Mouse (Mus musculus): ENCODE measurements at regions not wholly inside any gene's neighbourhood (a gene's known extent, or its start where the extent isn't known, plus 50 kb on each side); places are given as distances from the start of the nearest gene placed in this dataset.
"Not testable (repeated sequence)": the region's sequence is repeated elsewhere in the genome, so short reads cannot be mapped to it uniquely, and the experiment has no call there.

GRCm38 (mm10) chr1:16904690-16905089 is 811.6 kb upstream of the 4930444P10Rik start:
- Histone ChIP-seq H3K36me3 (ENCODE audit: control insufficient read depth, insufficient read depth, low read length, poor library complexity, severe bottlenecking) (no peaks in the 10 kb centered on the region), H3K27me3 (ENCODE audit: control insufficient read depth, insufficient read depth, low read length, poor library complexity, severe bottlenecking) (no peaks in the 10 kb centered on the region)

DNA sequence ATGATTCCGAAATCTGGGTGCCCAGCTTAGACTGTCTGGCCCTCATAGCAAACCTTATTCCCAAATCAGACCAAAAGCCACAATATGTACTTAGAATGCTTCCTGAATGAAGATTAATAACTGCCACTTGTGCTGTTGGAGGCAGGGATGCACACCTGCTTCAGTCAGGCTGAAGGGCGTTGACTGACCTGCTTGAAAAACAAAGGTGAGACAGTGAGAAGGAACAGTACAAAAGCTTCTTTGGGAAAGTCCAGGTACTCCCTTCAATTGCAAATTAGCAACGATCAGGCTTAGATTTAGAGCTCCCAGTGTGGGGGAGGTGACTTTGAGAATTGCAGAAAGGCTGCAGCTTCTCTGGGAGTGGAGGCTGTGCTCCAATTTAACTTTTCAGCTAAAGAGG is 775.3 kb upstream of the 4930444P10Rik start:
- not testable (repeated sequence) for H3K27me3 ChIP-seq (ENCODE audit: control insufficient read depth, insufficient read depth, low read length, poor library complexity, severe bottlenecking); H3K36me3 ChIP-seq (ENCODE audit: control insufficient read depth, insufficient read depth, low read length, poor library complexity, severe bottlenecking); DNase-seq (ENCODE audit: low read depth, low spot score)

More at GRCm38 (mm10) chr1:16904690-16905089, 811.6 kb upstream of the 4930444P10Rik start:
- DNase-seq (ENCODE audit: low read depth, low spot score), result no peak

- not testable (repeated sequence) for DNase-seq (ENCODE audit: low read depth, low spot score); H3K27me3 ChIP-seq (ENCODE audit: control insufficient read depth, insufficient read depth, low read length, poor library complexity, severe bottlenecking); H3K36me3 ChIP-seq (ENCODE audit: control insufficient read depth, insufficient read depth, low read length, poor library complexity, severe bottlenecking)
Observed at GRCm38 (mm10) chr1:16867086-16867835, 774.1 kb upstream of the 4930444P10Rik start.

- Histone ChIP-seq H3K27me3 (ENCODE audit: control insufficient read depth, insufficient read depth, low read length, poor library complexity, severe bottlenecking) (no peaks in the 10 kb centered on the region), H3K36me3 (ENCODE audit: control insufficient read depth, insufficient read depth, low read length, poor library complexity, severe bottlenecking) (no peaks in the 10 kb centered on the region)
- DNase-seq (ENCODE audit: low read depth, low spot score), result no peak
Observed at GRCm38 (mm10) chr1:16837111-16837510, 744.0 kb upstream of the 4930444P10Rik start.

DNA sequence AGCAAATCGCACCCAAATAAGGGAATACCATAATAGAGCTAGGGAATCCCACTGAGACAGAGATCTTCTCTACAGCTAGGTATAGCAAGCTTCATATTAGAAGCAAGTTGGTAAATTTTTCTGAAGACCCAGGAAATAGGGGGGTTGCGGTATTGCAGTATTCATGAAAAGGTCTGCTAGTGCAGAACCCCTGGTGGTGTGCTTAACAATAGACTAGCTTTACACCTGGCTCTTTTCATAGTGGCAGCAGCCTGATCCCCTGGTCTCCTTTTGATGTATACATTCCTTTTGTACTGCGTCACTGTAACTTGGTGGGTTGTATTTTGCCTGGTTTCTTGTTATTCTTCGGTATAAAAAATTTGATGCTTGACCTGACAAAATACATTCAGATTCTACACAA is 731.6 kb upstream of the 4930444P10Rik start:
- not testable (repeated sequence) for H3K27me3 ChIP-seq (ENCODE audit: control insufficient read depth, insufficient read depth, low read length, poor library complexity, severe bottlenecking); H3K36me3 ChIP-seq (ENCODE audit: control insufficient read depth, insufficient read depth, low read length, poor library complexity, severe bottlenecking); DNase-seq (ENCODE audit: low read depth, low spot score)

DNA sequence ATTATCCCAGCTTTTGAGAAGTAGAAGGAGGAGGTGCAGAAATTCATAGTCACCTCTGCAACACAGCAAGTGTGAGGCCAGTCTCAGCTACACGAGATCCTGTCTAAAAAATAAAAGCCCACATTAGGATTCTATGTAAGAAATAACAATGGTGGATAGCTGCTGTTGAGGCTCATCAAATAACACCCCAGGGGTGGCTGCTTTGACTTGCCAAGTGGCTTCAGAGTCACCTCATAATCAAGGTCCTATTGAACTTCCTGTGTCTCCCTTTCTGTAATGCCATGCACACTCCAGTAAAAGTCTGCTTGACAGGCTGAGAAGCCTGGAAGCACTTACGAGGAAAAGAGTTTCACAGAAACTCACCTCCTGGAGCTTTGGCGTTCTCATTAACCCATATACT is 730.9 kb upstream of the 4930444P10Rik start:
- Histone ChIP-seq H3K27me3 (ENCODE audit: control insufficient read depth, insufficient read depth, low read length, poor library complexity, severe bottlenecking) (no peaks in the 10 kb centered on the region), H3K36me3 (ENCODE audit: control insufficient read depth, insufficient read depth, low read length, poor library complexity, severe bottlenecking) (no peaks in the 10 kb centered on the region)
- no peak for DNase-seq (ENCODE audit: low read depth, low spot score)

GRCm38 (mm10) chr1:16821186-16821585 is 728.1 kb upstream of the 4930444P10Rik start:
- H3K27me3 ChIP-seq (ENCODE audit: control insufficient read depth, insufficient read depth, low read length, poor library complexity, severe bottlenecking), result no peaks in the 10 kb centered on the region
- no peak for DNase-seq (ENCODE audit: low read depth, low spot score)
- H3K36me3 ChIP-seq (ENCODE audit: control insufficient read depth, insufficient read depth, low read length, poor library complexity, severe bottlenecking), result no peaks in the 10 kb centered on the region

DNA sequence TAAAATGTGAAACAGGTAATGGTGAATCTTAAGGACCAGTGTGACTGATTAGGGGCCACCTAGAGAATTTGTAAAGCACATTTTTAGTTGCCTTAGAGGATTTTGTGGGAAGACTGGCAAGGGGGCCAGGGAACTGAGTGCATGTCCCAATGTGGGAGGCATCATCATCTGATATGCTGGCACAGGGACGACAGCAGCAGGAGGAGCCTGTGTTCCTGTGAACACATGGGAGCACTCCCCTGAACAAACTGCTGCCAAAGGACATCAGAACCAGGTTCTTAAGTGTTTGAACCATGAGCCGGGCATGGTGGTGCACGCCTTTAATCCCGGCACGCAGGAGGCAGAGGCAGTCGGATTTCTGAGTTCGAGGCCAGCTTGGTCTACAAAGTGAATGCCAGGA is 723.4 kb upstream of the 4930444P10Rik start:
- no peaks in the 10 kb centered on the region for H3K36me3 ChIP-seq (ENCODE audit: control insufficient read depth, insufficient read depth, low read length, poor library complexity, severe bottlenecking)
- no peaks in the 10 kb centered on the region for H3K27me3 ChIP-seq (ENCODE audit: control insufficient read depth, insufficient read depth, low read length, poor library complexity, severe bottlenecking)
- DNase-seq (ENCODE audit: low read depth, low spot score), result no peak

GRCm38 (mm10) chr1:16815731-16816130 is 722.6 kb upstream of the 4930444P10Rik start:
- Histone ChIP-seq H3K36me3 (ENCODE audit: control insufficient read depth, insufficient read depth, low read length, poor library complexity, severe bottlenecking) (no peaks in the 10 kb centered on the region), H3K27me3 (ENCODE audit: control insufficient read depth, insufficient read depth, low read length, poor library complexity, severe bottlenecking) (no peaks in the 10 kb centered on the region)
- DNase-seq (ENCODE audit: low read depth, low spot score), result no peak

DNA sequence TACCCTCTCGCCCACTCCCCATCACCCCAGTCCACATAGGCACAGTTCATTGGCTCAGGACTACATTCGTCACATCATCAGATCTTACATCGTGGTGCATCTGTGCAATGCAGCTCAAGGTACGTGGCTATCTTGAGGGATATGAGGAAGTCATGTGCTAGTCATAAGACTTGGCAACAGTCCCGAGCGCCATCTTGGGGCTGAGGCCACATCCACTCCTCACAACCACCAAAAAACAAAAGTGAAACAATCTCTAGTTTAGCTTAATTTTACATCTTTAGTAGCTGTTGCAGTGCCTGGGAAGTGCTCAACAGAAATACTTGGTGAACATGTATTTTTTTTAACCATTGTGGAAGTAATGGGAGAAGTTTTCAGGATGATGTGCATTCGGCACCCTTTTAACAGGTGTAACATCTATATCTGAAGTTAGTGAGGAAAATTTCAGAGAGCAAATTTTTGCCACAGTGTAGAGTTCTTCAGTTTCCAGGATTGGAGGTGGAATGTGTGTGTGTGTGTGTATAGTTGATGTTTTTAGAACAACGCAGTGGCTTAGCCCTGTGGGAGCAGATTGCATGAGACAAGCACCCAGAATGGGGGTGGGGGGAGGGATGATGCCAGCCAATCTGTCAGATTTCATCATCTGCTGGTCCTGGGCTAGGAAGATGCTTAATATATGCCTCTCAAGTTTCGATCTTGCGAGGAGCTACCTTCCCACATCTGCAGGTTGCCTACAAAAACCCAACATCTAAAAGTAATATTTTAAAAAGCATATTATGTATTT is 716.4 kb upstream of the 4930444P10Rik start:
- DNase-seq (ENCODE audit: low read depth, low spot score), result peak; percentile 10
- Histone ChIP-seq H3K36me3 (ENCODE audit: control insufficient read depth, insufficient read depth, low read length, poor library complexity, severe bottlenecking) (no peaks in the 10 kb centered on the region), H3K27me3 (ENCODE audit: control insufficient read depth, insufficient read depth, low read length, poor library complexity, severe bottlenecking) (no peaks in the 10 kb centered on the region)

GRCm38 (mm10) chr1:16798292-16798691 is 705.2 kb upstream of the 4930444P10Rik start:
- Histone ChIP-seq H3K27me3 (ENCODE audit: control insufficient read depth, insufficient read depth, low read length, poor library complexity, severe bottlenecking) (no peaks in the 10 kb centered on the region), H3K36me3 (ENCODE audit: control insufficient read depth, insufficient read depth, low read length, poor library complexity, severe bottlenecking) (no peaks in the 10 kb centered on the region)
- DNase-seq (ENCODE audit: low read depth, low spot score), result peak; percentile 69

- Histone ChIP-seq H3K36me3 (ENCODE audit: control insufficient read depth, insufficient read depth, low read length, poor library complexity, severe bottlenecking) (no peaks in the 10 kb centered on the region), H3K27me3 (ENCODE audit: control insufficient read depth, insufficient read depth, low read length, poor library complexity, severe bottlenecking) (no peaks in the 10 kb centered on the region)
- no peak for DNase-seq (ENCODE audit: low read depth, low spot score)
Observed at GRCm38 (mm10) chr1:16796449-16796848, 703.3 kb upstream of the 4930444P10Rik start.

DNA sequence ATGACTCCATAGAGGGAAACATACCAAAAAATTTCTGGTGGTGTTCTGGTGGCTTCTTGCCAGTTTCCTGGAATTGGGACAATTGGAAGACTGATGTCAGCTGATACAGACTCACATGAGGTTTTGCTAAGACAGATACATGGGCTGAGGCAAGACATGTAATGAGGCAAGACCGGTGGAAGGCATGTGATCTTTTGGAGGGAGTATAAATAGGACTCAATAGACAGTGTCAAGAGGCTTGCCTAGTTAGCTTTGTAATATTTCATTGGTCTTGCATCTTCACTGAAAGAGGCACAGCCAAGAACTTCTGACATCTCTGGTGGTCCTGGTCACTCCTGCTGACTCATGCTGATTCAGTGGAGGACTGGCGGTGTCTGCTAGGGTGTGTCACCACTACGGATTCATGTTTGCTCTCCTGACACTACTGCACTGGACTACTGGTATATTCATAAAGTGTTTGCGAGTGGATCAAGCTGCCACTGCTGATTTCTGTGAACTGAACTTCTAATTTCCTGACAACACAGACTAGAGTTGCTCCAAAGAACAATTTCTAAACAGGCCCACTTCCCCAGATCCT is 697.7 kb upstream of the 4930444P10Rik start:
- H3K27me3 ChIP-seq (ENCODE audit: control insufficient read depth, insufficient read depth, low read length, poor library complexity, severe bottlenecking), result no peaks in the 10 kb centered on the region
- no peaks in the 10 kb centered on the region for H3K36me3 ChIP-seq (ENCODE audit: control insufficient read depth, insufficient read depth, low read length, poor library complexity, severe bottlenecking)
- DNase-seq (ENCODE audit: low read depth, low spot score), result no peak

DNA sequence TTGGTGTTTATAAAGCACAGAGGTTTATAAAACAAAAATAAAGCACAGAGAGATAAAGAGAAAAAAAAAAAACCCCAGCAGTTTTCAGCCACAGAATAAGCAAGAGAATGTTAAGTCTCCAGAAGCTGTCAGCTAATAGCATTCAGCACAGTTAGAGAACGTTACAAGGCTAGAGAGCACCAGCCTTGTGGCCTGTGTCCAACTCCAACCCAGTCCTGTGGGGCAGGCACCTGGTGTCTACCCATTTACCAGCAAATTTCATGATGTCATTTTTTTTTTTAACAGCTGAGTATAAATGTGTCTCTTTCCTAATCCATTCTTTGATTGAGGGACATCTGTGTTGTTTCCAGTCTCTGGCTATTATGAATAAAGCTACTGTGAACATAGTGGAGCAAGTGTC is 686.7 kb upstream of the 4930444P10Rik start:
- H3K27me3 ChIP-seq (ENCODE audit: control insufficient read depth, insufficient read depth, low read length, poor library complexity, severe bottlenecking), result no peaks in the 10 kb centered on the region
- no peaks in the 10 kb centered on the region for H3K36me3 ChIP-seq (ENCODE audit: control insufficient read depth, insufficient read depth, low read length, poor library complexity, severe bottlenecking)
- DNase-seq (ENCODE audit: low read depth, low spot score), result no peak

- DNase-seq (ENCODE audit: low read depth, low spot score), result no peak
- no peaks in the 10 kb centered on the region for H3K36me3 ChIP-seq (ENCODE audit: control insufficient read depth, insufficient read depth, low read length, poor library complexity, severe bottlenecking)
- H3K27me3 ChIP-seq (ENCODE audit: control insufficient read depth, insufficient read depth, low read length, poor library complexity, severe bottlenecking), result no peaks in the 10 kb centered on the region
Observed at GRCm38 (mm10) chr1:16760951-16761350, 667.8 kb upstream of the 4930444P10Rik start.
